ENCODE assay signal across 12 mouse cellular contexts in genomic region chr15:95935141-95935540, GRCm38 (mm10).
A peak's percentile ranks its signal among the peaks of the same experiment; 100 is the strongest.
DNase-seq lines count a peak whose midpoint lies in the region; ATAC-seq lines count a peak whose summit lies in the region.
"Had no signal": no experiment of that assay in that cellular context is flagged by ENCODE, and none has a peak within 500 bp of the region (broad histone marks: within the 10 kb centered on the region; RNA-seq: fewer than 3 reads in every experiment).

No protein-coding gene starts in this region.

- peaks cover 2% of the 10 kb centered on the region; the same call in 1 of the 2 replicates for H3K36me3 ChIP-seq in limb, embryonic 11.5 days (ENCODE audit: control insufficient read depth, insufficient read depth, low read length)
- peaks cover 47% of the 10 kb centered on the region for H3K36me3 ChIP-seq in limb, embryonic 10.5 days

- H3K27me3 ChIP-seq in limb, embryonic 11.5 days (ENCODE audit: control insufficient read depth, insufficient read depth, low read length), result no peaks in the 10 kb centered on the region
- no peaks in the 10 kb centered on the region for H3K27me3 ChIP-seq in limb, embryonic 10.5 days (ENCODE audit: low read depth, poor library complexity, severe bottlenecking)
- H3K27me3 ChIP-seq: liver, embryonic 13.5 days had no signal

- no peak overlapping the region for H3K27ac ChIP-seq in limb, embryonic 11.5 days (replicated peaks; ENCODE audit: low read depth, low read length)
- no peak overlapping the region for H3K27ac ChIP-seq in limb, embryonic 10.5 days
- H3K27ac ChIP-seq: liver, embryonic 13.5 days had no signal

- 57% methylated on average over 11 of the region's 11 CpGs for whole genome bisulfite sequencing in limb, embryonic 11.5 days
- WGBS in limb, embryonic 10.5 days, result 80% methylated on average over 11 of the region's 11 CpGs

- H3K4me2 ChIP-seq in limb, embryonic 11.5 days (ENCODE audit: low read depth, severe bottlenecking), result no peak overlapping the region
- H3K4me2 ChIP-seq: liver, embryonic 13.5 days had no signal

- H3K4me3 ChIP-seq in limb, embryonic 11.5 days (ENCODE audit: low read depth, low read length), result no peak overlapping the region
- no peak overlapping the region for H3K4me3 ChIP-seq in limb, embryonic 10.5 days
- H3K4me3 ChIP-seq: liver, embryonic 13.5 days had no signal

- no peaks in the 10 kb centered on the region for H3K4me1 ChIP-seq in limb, embryonic 11.5 days (ENCODE audit: control insufficient read depth, insufficient read depth, low read length)
- H3K4me1 ChIP-seq in limb, embryonic 10.5 days, result peaks cover 5% of the 10 kb centered on the region; the same call in 1 of the 2 replicates
- H3K4me1 ChIP-seq: liver, embryonic 13.5 days had no signal

- no peaks in the 10 kb centered on the region for H3K9me3 ChIP-seq in limb, embryonic 11.5 days (ENCODE audit: control insufficient read depth, low read length)
- no peaks in the 10 kb centered on the region for H3K9me3 ChIP-seq in limb, embryonic 10.5 days (replicated peaks)
- H3K9me3 ChIP-seq: liver, embryonic 13.5 days had no signal

- ATAC-seq in limb, embryonic 11.5 days (ENCODE audit: insufficient number of reproducible peaks, low FRiP score, low TSS enrichment, low read depth), result no peak
- peak; percentile 65 for ATAC-seq in frontal cortex, adult (ENCODE audit: low TSS enrichment)

- DNase-seq in limb, embryonic 11.5 days (ENCODE audit: low spot score), result peak; percentile 23
- DNase-seq in limb, embryonic 10.5 days (ENCODE audit: low spot score), result no peak
- peak; percentile 29 for DNase-seq in layer of hippocampus, adult 9-10 months (ENCODE audit: low spot score)
- peak; percentile 63 to 68 for DNase-seq in right cerebral cortex, postnatal 10 days (ENCODE audit: low spot score in 2 of 2)
- no peak for DNase-seq in spleen, adult 18-20 months
- DNase-seq in heart, adult 11 months, result no peak
- DNase-seq: gastrocnemius, postnatal 10 days; heart, postnatal 14 days; kidney, postnatal 14 days; liver, embryonic 13.5 days; thymus, postnatal 25 days had no signal

- H3K9ac ChIP-seq in limb, embryonic 11.5 days (ENCODE audit: low read length), result no peak overlapping the region
- H3K9ac ChIP-seq: liver, embryonic 13.5 days had no signal

Comparison
In these comparisons a context has a peak if more than half of its experiments do, and no peak if none do; other contexts are left out.
1. DNase-seq: peak in limb, embryonic 11.5 days (single experiment), layer of hippocampus, adult 9-10 months (single experiment) and right cerebral cortex, postnatal 10 days (2 of 2); none in limb, embryonic 10.5 days (single experiment), spleen, adult 18-20 months (0 of 2) and heart, adult 11 months (single experiment).